Mouse (Mus musculus) embryo, embryonic 10 days (tissue): Measurements from ENCODE around the gene Gstcd.

Source experiments
- DNase-seq: peaks from one replicate; pipeline ENCODE4 v3.0.0-alpha.2; 2015; ENCODE audit warnings: low spot score

The Gstcd gene

GRCm38 (mm10) chr3:133026977-133027376 lies 64.9 kb downstream of the Gstcd start:
- no peak for DNase-seq

- DNase-seq: no peak
Observed at GRCm38 (mm10) chr3:133007250-133007649, 84.6 kb downstream of the Gstcd start.

GRCm38 (mm10) chr3:132996299-132996698 lies 95.5 kb downstream of the Gstcd start:
- DNase-seq: no peak

GRCm38 (mm10) chr3:132995904-132996267 lies 95.9 kb downstream of the Gstcd start:
- DNase-seq: no peak

GRCm38 (mm10) chr3:132995172-132995903 lies 96.5 kb downstream of the Gstcd start:
- no peak for DNase-seq

GRCm38 (mm10) chr3:132986188-132986587 lies 105.6 kb downstream of the Gstcd start:
- DNase-seq: no peak

- DNase-seq: peak; percentile 6
Observed at GRCm38 (mm10) chr3:132983845-132984485, 107.9 kb downstream of the Gstcd start.

- no peak for DNase-seq
Observed at GRCm38 (mm10) chr3:132981968-132982367, 109.9 kb downstream of the Gstcd start.

- DNase-seq: no peak
Observed at GRCm38 (mm10) chr3:132979781-132980461, 111.9 kb downstream of the Gstcd start.

- DNase-seq: no peak
Observed at GRCm38 (mm10) chr3:132966255-132966654, 125.6 kb downstream of the Gstcd start.

GRCm38 (mm10) chr3:132964715-132965507 lies 126.9 kb downstream of the Gstcd start:
- DNase-seq: no peak

GRCm38 (mm10) chr3:132962631-132963361 lies 129.0 kb downstream of the Gstcd start:
- DNase-seq: no peak

- DNase-seq: no peak
Observed at GRCm38 (mm10) chr3:132950529-132950880, 141.3 kb downstream of the Gstcd start.

GRCm38 (mm10) chr3:132949791-132950528 lies 141.9 kb downstream of the Gstcd start, which contains the start of gene Npnt:
TSS of gene Npnt (minus strand) at chr3:132950291.
- peak; percentile 49 for DNase-seq

GRCm38 (mm10) chr3:132949380-132949790 lies 142.4 kb downstream of the Gstcd start:
- peak; percentile 45 for DNase-seq

- no peak for DNase-seq
Observed at GRCm38 (mm10) chr3:132948298-132948795, 143.5 kb downstream of the Gstcd start.

- no peak for DNase-seq
Observed at GRCm38 (mm10) chr3:132946086-132946485, 145.7 kb downstream of the Gstcd start.

GRCm38 (mm10) chr3:132945669-132946068 lies 146.2 kb downstream of the Gstcd start:
- no peak for DNase-seq

GRCm38 (mm10) chr3:132944609-132945008 lies 147.2 kb downstream of the Gstcd start:
- peak; percentile 64 for DNase-seq

GRCm38 (mm10) chr3:132944193-132944592 lies 147.6 kb downstream of the Gstcd start:
- peak; percentile 45 for DNase-seq

GRCm38 (mm10) chr3:132942778-132943177 lies 149.1 kb downstream of the Gstcd start:
- DNase-seq: no peak
